Mouse (Mus musculus) C2C12 (cell line): ENCODE data around the gene Sox5. TPM values are rescaled to one million over a fixed set of nuclear protein-coding genes. Genes with fewer than 3 reads are reported as not detected.

Source experiments
- H3K27me3 ChIP-seq: one replicate; pipeline ENCODE4 v1.6.1; 2011; ENCODE audit not compliant: control insufficient read depth, insufficient read depth, insufficient read length
- H3K36me3 ChIP-seq: one replicate; pipeline ENCODE4 v1.6.1; 2011; ENCODE audit not compliant: control insufficient read depth, insufficient read depth
- H3K4me3 ChIP-seq: one replicate; pipeline ENCODE4 v1.5.1; 2011; ENCODE audit warnings: mild to moderate bottlenecking, control low read depth; ENCODE audit not compliant: poor library complexity, insufficient read depth, severe bottlenecking
- H3K79me2 ChIP-seq: one replicate; pipeline ENCODE4 v1.6.1; 2011; ENCODE audit not compliant: control insufficient read depth, insufficient read depth
- H3K79me3 ChIP-seq: one replicate; pipeline ENCODE4 v1.6.1; 2011; ENCODE audit warnings: low read depth, control low read depth
- H3ac ChIP-seq: one replicate; pipeline ENCODE3; 2011; ENCODE audit warnings: low read depth; ENCODE audit not compliant: control insufficient read depth, insufficient read length
- CEBPB ChIP-seq: IDR thresholded peaks from one replicate; pipeline ENCODE4 v1.6.1; 2011; ENCODE audit warnings: low read depth, mild to moderate bottlenecking, control low read depth, moderate library complexity
- CTCF ChIP-seq: IDR thresholded peaks from one replicate; pipeline ENCODE4 v1.5.1; 2011; ENCODE audit not compliant: control insufficient read depth, insufficient read depth, insufficient read length
- FOSL1 ChIP-seq: IDR thresholded peaks from one replicate; pipeline ENCODE4 v1.8.0; 2011; ENCODE audit warnings: mild to moderate bottlenecking, low read length; ENCODE audit not compliant: poor library complexity, insufficient read depth, severe bottlenecking
- MAX ChIP-seq: IDR thresholded peaks from one replicate; pipeline ENCODE4 v1.6.1; 2011; ENCODE audit warnings: mild to moderate bottlenecking, control low read depth
- MYOD1 ChIP-seq: IDR thresholded peaks from one replicate; pipeline ENCODE4 v1.6.1; 2011; ENCODE audit warnings: low read depth; ENCODE audit not compliant: control insufficient read depth, insufficient read length
- MYOG ChIP-seq: IDR thresholded peaks from one replicate; pipeline ENCODE4 v1.6.1; 2011; ENCODE audit not compliant: control insufficient read depth, insufficient read length; ENCODE audit errors: extremely low read depth
- USF1 ChIP-seq: IDR thresholded peaks from one replicate; pipeline ENCODE4 v1.6.1; 2011; ENCODE audit warnings: low read depth, mild to moderate bottlenecking, control low read depth, moderate library complexity
- polyA plus RNA-seq: library from polyadenylated mRNA; unstranded; fragments of >200 nt; fragmentation: generic; extraction: Trizol; gene quantifications from one replicate; pipeline ENCODE4 v1.2.1, GENCODE M21; 2012; ENCODE audit warnings: missing spikeins

The Sox5 gene
- polyA plus RNA-seq, 1 experiment, result 0.07 TPM

DNA sequence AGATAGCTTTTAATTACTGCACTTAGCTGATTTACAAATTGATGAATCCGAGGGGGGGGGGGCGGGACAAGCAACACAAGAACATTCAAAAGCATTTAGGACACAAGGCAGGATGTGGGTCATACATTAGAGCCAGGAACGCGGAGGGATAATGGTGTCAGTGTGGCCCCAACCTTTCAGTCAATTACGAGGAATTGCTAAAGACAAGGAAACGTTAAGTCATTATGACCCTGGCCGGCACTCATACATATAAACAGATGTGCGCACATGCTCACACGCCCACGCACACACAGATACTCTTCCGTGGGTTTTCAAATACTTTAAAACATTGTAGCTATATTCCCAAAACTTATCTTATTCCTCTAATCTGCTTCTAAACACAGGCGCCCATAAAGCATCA, 19.9 kb downstream of the Sox5 start:
- H3K79me2 ChIP-seq, result no peaks in the 10 kb centered on the region
- TF ChIP-seq MYOG, result no peak
- no peak for TF ChIP-seq CTCF
- no peak for TF ChIP-seq MAX
- TF ChIP-seq FOSL1, result no peak
- no peak for TF ChIP-seq MYOD1
- no peak for TF ChIP-seq CEBPB
- H3K36me3 ChIP-seq, result no peaks in the 10 kb centered on the region
- no peak overlapping the region for H3K4me3 ChIP-seq
- no peaks in the 10 kb centered on the region for H3K27me3 ChIP-seq
- H3ac ChIP-seq, result no peak overlapping the region
- no peaks in the 10 kb centered on the region for H3K79me3 ChIP-seq

DNA sequence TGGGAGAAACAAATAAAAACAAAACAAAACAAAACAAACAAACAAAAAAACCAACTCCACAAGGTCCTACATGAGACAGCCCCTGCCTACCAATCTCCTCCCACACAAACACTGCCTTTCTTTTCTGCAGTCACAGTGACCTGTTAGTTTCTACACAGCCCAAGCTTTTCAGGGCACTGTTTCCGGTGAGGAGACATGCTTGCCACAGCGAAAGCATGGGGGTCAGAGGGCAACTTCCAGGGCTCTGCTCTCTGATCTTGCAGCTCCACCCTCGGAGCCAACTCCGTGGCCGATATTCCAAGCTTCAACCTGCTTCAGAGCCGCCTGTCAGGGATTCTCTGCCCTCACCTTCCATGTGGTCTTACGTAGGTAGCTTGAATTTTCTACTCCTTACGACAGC, 22.6 kb downstream of the Sox5 start:
- Histone ChIP-seq H3ac (no peak overlapping the region), H3K79me2 (no peaks in the 10 kb centered on the region), H3K79me3 (no peaks in the 10 kb centered on the region)

DNA sequence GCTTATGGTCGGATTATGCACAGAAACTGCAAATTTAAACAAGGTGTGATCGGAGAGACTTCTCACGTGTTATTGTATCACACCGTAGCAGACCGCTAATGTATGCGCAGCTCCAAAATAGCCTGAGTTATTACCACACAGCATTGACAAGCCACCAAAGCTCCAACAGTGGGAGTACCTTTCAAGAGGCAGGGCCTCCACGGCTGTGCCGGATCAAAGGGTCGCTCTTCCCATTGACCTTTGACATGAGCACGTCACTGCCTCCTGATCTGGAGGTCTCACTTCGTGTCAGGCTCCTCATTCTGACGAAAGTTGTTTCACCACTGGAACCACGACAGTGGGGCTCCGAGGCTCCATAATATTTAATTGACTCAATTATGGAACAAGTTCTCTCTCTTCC, 24.4 kb downstream of the Sox5 start:
- Histone ChIP-seq H3ac (no peak overlapping the region), H3K36me3 (no peaks in the 10 kb centered on the region), H3K79me3 (no peaks in the 10 kb centered on the region), H3K79me2 (no peaks in the 10 kb centered on the region), H3K4me3 (no peak overlapping the region), H3K27me3 (no peaks in the 10 kb centered on the region)
- no peak for TF ChIP-seq MAX
- TF ChIP-seq MYOG, result no peak
- no peak for TF ChIP-seq FOSL1
- TF ChIP-seq MYOD1, result no peak
- TF ChIP-seq CEBPB, result no peak
- TF ChIP-seq CTCF, result no peak
- TF ChIP-seq USF1, result no peak

More for the DNA sequence above, 22.6 kb downstream of the Sox5 start:
- no peaks in the 10 kb centered on the region for H3K36me3 ChIP-seq
- TF ChIP-seq CTCF, result no peak
- TF ChIP-seq MYOD1, result no peak
- no peak for TF ChIP-seq MYOG
- TF ChIP-seq USF1, result no peak
- TF ChIP-seq CEBPB, result no peak
- TF ChIP-seq MAX, result no peak
- no peaks in the 10 kb centered on the region for H3K27me3 ChIP-seq
- H3K4me3 ChIP-seq, result no peak overlapping the region

DNA sequence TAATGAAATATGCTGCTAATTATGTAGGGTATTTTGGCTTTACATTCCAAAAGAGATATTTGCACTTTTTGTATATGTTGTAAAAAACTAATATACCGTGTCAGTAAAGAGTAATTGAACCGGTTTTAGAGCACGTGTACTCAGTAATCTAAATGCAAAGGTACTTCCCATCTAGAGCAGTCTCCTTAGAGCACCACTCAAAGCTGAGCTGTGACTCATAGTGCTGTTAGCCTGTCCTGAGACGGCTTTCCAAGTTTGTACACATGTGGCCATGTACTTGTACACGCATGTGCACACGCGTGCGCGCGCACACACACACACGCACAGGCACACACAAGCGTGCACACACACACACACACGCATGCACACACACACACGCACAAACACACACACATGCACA, 25.3 kb downstream of the Sox5 start:
- no peaks in the 10 kb centered on the region for H3K36me3 ChIP-seq
- H3ac ChIP-seq, result no peak overlapping the region
- TF ChIP-seq MYOD1 (no peak), CTCF (no peak), MYOG (no peak), FOSL1 (no peak), USF1 (no peak), MAX (no peak), CEBPB (no peak)
- no peaks in the 10 kb centered on the region for H3K27me3 ChIP-seq
- H3K79me2 ChIP-seq, result no peaks in the 10 kb centered on the region
- no peak overlapping the region for H3K4me3 ChIP-seq
- H3K79me3 ChIP-seq, result no peaks in the 10 kb centered on the region

DNA sequence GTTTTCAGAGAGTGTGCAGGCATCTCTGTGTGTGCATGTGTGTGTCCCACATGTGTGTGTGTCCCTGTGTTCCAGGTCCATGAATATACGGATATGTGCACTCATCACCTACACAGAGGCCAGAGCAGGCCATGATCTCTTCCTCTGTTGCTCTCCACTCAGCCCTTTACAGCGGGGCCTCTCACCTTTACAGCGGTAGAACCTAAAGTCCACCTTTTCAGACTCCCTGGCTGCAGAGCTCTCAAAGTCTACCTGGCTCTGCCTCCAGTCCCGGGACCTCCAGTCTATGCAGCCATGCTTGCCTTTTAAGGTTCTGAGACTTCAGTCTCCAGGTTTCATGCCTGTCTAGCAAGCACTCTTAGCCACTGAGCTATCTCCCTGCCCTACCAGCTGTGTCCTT, 26.5 kb downstream of the Sox5 start:
- TF ChIP-seq CEBPB (no peak), MAX (no peak), MYOG (no peak), CTCF (no peak), FOSL1 (no peak), USF1 (no peak), MYOD1 (no peak)
- H3K79me2 ChIP-seq, result no peaks in the 10 kb centered on the region
- H3K36me3 ChIP-seq, result no peaks in the 10 kb centered on the region
- H3K79me3 ChIP-seq, result no peaks in the 10 kb centered on the region
- H3K27me3 ChIP-seq, result no peaks in the 10 kb centered on the region
- no peak overlapping the region for H3K4me3 ChIP-seq
- no peak overlapping the region for H3ac ChIP-seq

DNA sequence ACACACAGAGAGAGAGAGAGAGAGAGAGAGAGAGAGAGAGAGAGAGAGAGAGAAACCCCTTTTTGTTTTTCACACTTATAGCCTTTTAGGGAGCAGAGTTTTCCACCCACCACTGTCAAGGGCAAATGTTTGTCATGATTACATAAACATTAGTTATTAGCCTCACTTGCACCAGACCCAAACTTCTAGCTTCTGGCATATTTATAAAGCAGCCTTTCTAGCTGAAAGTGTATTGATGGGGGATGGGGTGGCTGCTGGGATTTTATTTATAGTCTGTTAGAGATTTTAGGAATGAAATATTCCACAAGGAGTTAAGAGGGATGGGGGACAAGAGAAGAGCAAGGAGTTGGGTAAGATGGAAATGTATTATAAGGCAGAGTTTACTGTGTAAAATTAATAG, 27.4 kb downstream of the Sox5 start:
- no peak for TF ChIP-seq USF1
- H3K36me3 ChIP-seq, result no peaks in the 10 kb centered on the region
- H3K79me3 ChIP-seq, result no peaks in the 10 kb centered on the region
- H3K27me3 ChIP-seq, result no peaks in the 10 kb centered on the region
- H3K4me3 ChIP-seq, result no peak overlapping the region
- no peaks in the 10 kb centered on the region for H3K79me2 ChIP-seq
- H3ac ChIP-seq, result no peak overlapping the region

DNA sequence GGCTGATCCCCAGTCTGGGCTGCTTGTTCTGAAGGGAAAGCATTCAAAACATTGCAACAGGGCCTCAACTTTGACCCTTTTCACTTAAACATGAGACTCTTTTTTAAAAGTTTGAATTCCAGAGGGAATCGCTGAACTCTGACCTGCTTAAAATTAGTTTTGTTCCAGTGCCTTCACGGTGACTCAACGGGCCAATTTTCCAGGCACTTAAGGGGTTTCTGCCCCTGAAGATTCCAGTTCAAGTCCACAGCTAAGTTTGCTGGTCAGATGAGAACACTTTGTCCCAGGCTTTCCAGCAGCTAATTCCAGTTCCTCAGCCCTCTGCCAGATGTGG, 27.8 kb downstream of the Sox5 start:
- Histone ChIP-seq H3K27me3 (no peaks in the 10 kb centered on the region), H3ac (no peak overlapping the region), H3K79me3 (no peaks in the 10 kb centered on the region), H3K36me3 (no peaks in the 10 kb centered on the region), H3K4me3 (no peak overlapping the region), H3K79me2 (no peaks in the 10 kb centered on the region)
- no peak for TF ChIP-seq FOSL1
- no peak for TF ChIP-seq MAX
- no peak for TF ChIP-seq CTCF
- no peak for TF ChIP-seq MYOG
- TF ChIP-seq MYOD1, result no peak
- TF ChIP-seq CEBPB, result no peak
- no peak for TF ChIP-seq USF1
